Mouse (Mus musculus): ENCODE measurements around the gene Lcp2. TPM values are rescaled to one million over a fixed set of nuclear protein-coding genes. Genes with fewer than 3 reads are reported as not detected.

Gene Lcp2
- total and polyA plus RNA-seq, 3 experiments: 19.4 to 24.0 (median 20.1) TPM

DNA sequence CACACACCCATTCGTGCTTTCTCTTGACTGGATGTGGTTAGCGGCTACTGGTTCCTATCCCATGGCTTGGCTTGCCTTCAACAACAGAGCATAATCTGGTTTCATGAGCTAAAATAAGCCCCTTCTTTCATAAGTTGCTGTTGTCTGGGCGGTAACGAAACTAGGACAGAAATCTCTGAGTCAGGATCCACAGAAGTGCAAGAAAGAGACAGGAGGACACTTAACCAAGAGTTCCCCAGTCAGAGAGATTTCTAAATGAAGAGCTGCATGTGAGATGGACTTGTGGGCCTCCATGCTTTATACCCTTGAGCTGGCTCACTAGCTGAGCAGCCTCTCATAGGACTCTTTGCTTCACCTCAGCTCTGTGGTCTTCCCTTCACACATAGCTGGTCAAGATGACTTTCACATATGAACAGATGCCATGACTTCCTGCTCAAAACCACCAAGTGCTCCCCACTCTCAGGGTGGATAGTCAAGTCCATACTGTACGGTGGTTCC, 12.7 kb upstream of the Lcp2 start:
- dilution Hi-C loops (cut with MboI; ENCODE audit: extremely low pct_ligation_motif_present, extremely low pct_unique_long_range_greater_than_20kb, low sequenced_read_pairs) (no loop called here), in situ Hi-C loops (cut with MboI; ENCODE audit: low pct_ligation_motif_present, low pct_unique_long_range_greater_than_20kb, low sequenced_read_pairs) (no loop called here)
- Histone ChIP-seq H3K9me3 (replicated peaks; ENCODE audit: low read length) (no peaks in the 10 kb centered on the region), H3K9ac (ENCODE audit: insufficient read depth, low read depth) (0 out of 2 replicates have a peak overlapping the region, but pooled peaks have one; percentile 2), H3K4me1 (ENCODE audit: control insufficient read depth in 1 of 2, insufficient read depth in 2 of 2) (peaks cover 53 to 65% of the 10 kb centered on the region in 2 experiments), H3K79me2 (replicated peaks; ENCODE audit: control insufficient read depth, extremely low read depth, insufficient read depth, poor library complexity, severe bottlenecking) (no peaks in the 10 kb centered on the region), H3K27ac (ENCODE audit: insufficient read depth, low read depth) (peak overlapping the region; percentile 83), H3K4me2 (ENCODE audit: insufficient read depth, low read depth, poor library complexity, severe bottlenecking) (peak overlapping the region; percentile 81), H3K4me3 (replicated peaks in 1 of 3; ENCODE audit: low read depth in 2 of 3, low read length in 2 of 3, poor library complexity in 1 of 3) (peak overlapping the region in 1 of 3 experiments; percentile 2), H3K27me3 (replicated peaks) (no peaks in the 10 kb centered on the region), H3K36me3 (replicated peaks in 1 of 2; ENCODE audit: control insufficient read depth in 1 of 2, insufficient read depth in 1 of 2, low read length in 1 of 2) (no peaks in the 10 kb centered on the region)
- TF ChIP-seq ZKSCAN1 (IDR thresholded peaks at IDR 0.05; ENCODE audit: borderline replicate concordance, low read depth, low read length) (no peak), POLR2A (IDR thresholded peaks at IDR 0.05; ENCODE audit: low read depth, low read length) (no peak; the same call in 1 of the 2 replicates), TCF12 (IDR thresholded peaks at IDR 0.05; ENCODE audit: low read depth, low read length) (peak; percentile 33), ZNF384 (IDR thresholded peaks at IDR 0.05; ENCODE audit: low read depth, low read length) (no peak), RCOR1 (conservative IDR thresholded peaks at IDR 0.05; ENCODE audit: low read depth, low read length) (no peak; the same call in 1 of the 2 replicates), ELF1 (IDR thresholded peaks at IDR 0.05; ENCODE audit: low read depth, low read length) (no peak), CHD2 (IDR thresholded peaks at IDR 0.05; ENCODE audit: low read length) (peak; percentile 52; the same call in 1 of the 2 replicates), NRF1 (IDR thresholded peaks at IDR 0.05; ENCODE audit: low read depth, low read length) (no peak), RAD21 (IDR thresholded peaks at IDR 0.05; ENCODE audit: low read depth, low read length) (no peak; the same call in 1 of the 2 replicates), JUND (conservative IDR thresholded peaks at IDR 0.05; ENCODE audit: low read depth, low read length) (no peak), MAFK (IDR thresholded peaks at IDR 0.05; ENCODE audit: insufficient replicate concordance, low read length) (peak; percentile 69; the same call in 1 of the 2 replicates), JUN (IDR thresholded peaks at IDR 0.05; ENCODE audit: insufficient read depth, low read depth, low read length) (peak; percentile 58), POLR2AphosphoS2 (IDR thresholded peaks at IDR 0.05; ENCODE audit: low read depth, low read length) (no peak), IRF4 (IDR thresholded peaks at IDR 0.05; ENCODE audit: low read depth, low read length) (peak; percentile 89), TBP (conservative IDR thresholded peaks at IDR 0.05; ENCODE audit: low read depth, low read length) (peak; percentile 59; the same call in 1 of the 2 replicates), ETS1 (conservative IDR thresholded peaks at IDR 0.05; ENCODE audit: low read depth, low read length) (peak; percentile 84), SIN3A (IDR thresholded peaks at IDR 0.05; ENCODE audit: low read length) (peak; percentile 58; the same call in 1 of the 2 replicates), MEF2A (IDR thresholded peaks at IDR 0.05; ENCODE audit: borderline replicate concordance, low read depth, low read length) (peak; percentile 96), MAZ (IDR thresholded peaks at IDR 0.05; ENCODE audit: low read depth, low read length) (no peak), SMC3 (IDR thresholded peaks at IDR 0.05; ENCODE audit: low read depth, low read length) (no peak; the same call in 1 of the 2 replicates), BHLHE40 (IDR thresholded peaks at IDR 0.05; ENCODE audit: low read depth, low read length) (peak; percentile 75), EP300 (IDR thresholded peaks at IDR 0.05; ENCODE audit: low read length) (peak; percentile 47; the same call in 1 of the 2 replicates), ZMIZ1 (IDR thresholded peaks at IDR 0.05; ENCODE audit: low read depth, low read length) (no peak), MAX (IDR thresholded peaks at IDR 0.05; ENCODE audit: low read length) (no peak), GABPA (IDR thresholded peaks at IDR 0.05; ENCODE audit: insufficient replicate concordance, low read depth, low read length) (no peak), MYC (IDR thresholded peaks at IDR 0.05; ENCODE audit: low read depth, low read length) (peak; percentile 28; the same call in 1 of the 2 replicates)
- DNase-seq (ENCODE audit: extremely low read depth): peak; percentile 89
